Mouse (Mus musculus): ENCODE measurements at regions not wholly inside any gene's neighbourhood (a gene's known extent, or its start where the extent isn't known, plus 50 kb on each side); places are given as distances from the start of the nearest gene placed in this dataset.

GRCm38 (mm10) chr10:99699498-99699897 is 60.0 kb downstream of the Csl start:
- no peak for TF ChIP-seq CTCF (IDR thresholded peaks at IDR 0.05; ENCODE audit: low read depth, low read length)
- no peak for TF ChIP-seq TAL1 (conservative IDR thresholded peaks at IDR 0.05; ENCODE audit: low read depth, low read length)
- no peak for TF ChIP-seq GATA1 (IDR thresholded peaks at IDR 0.05; ENCODE audit: borderline replicate concordance, low read length)
- no peak for TF ChIP-seq POLR2AphosphoS5 (IDR thresholded peaks at IDR 0.05; ENCODE audit: insufficient replicate concordance, low read depth, low read length)
